Comparison of ENCODE assay signal across 15 mouse cellular contexts in the genomic region with DNA sequence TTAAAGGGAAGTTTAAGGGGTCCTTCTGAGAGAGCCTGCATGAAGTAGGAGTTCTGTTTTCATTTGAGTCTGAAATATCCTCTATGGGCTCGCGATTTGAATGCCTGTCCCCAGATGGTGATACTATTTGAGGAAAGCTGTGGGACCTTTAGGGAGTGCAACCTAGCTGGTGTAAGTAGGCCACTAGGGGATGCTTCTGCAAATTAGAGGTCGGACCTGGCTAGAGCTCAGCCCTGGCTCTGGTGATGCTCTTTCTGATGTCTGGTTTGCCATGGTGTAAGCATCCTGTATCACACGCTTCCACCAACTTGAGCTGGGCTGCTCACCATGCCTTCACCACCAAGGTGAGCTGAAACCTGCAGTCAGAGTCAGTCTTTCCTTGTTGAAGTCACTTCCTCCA.
DNase-seq lines count a peak whose midpoint lies in the region; ATAC-seq and TF ChIP-seq lines count a peak whose summit lies in the region.
"Had no signal": no experiment of that assay in that cellular context is flagged by ENCODE, and none has a peak within 500 bp of the region (broad histone marks: within the 10 kb centered on the region; RNA-seq: fewer than 3 reads in every experiment).

No protein-coding gene starts in this region.

- WGBS in forebrain, postnatal 0 days = 83% methylated on average over 4 of the region's 4 CpGs

- DNase-seq in frontal cortex, postnatal 25 days (ENCODE audit: low spot score in 2 of 2) = no peak
- peak; percentile 45 for DNase-seq in cerebellum, adult 8-10 months
- DNase-seq in cerebellum, postnatal 25 days = peak; percentile 50 to 51
- DNase-seq in urinary bladder, postnatal 25 days (ENCODE audit: low spot score) = no peak
- DNase-seq in forebrain, postnatal 0 days = no peak
- DNase-seq in gastrocnemius, postnatal 10 days = no peak
- DNase-seq: heart, adult 18-20 months; kidney, adult 11 months had no signal

- peak; percentile 20; the same call in 1 of the 2 replicates for ATAC-seq in frontal cortex, adult (ENCODE audit: low TSS enrichment)
- no peak for ATAC-seq in forebrain, postnatal 0 days
- ATAC-seq: forebrain, embryonic 16.5 days; inflammation-experienced regulatory T-cells, adult 6 months had no signal

- no peaks in the 10 kb centered on the region for H3K36me3 ChIP-seq in forebrain, postnatal 0 days (ENCODE audit: insufficient read depth)
- H3K36me3 ChIP-seq: embryonic facial prominence, embryonic 13.5 days; forebrain, embryonic 12.5 days; heart, embryonic 10.5 days; hindbrain, embryonic 12.5 days had no signal

- H3K4me2 ChIP-seq in forebrain, postnatal 0 days (ENCODE audit: low read depth) = no peak overlapping the region
- H3K4me2 ChIP-seq: embryonic facial prominence, embryonic 13.5 days; forebrain, embryonic 12.5 days; hindbrain, embryonic 12.5 days had no signal

- no peak overlapping the region for H3K9ac ChIP-seq in forebrain, postnatal 0 days
- H3K9ac ChIP-seq: embryonic facial prominence, embryonic 13.5 days; forebrain, embryonic 12.5 days; hindbrain, embryonic 12.5 days had no signal

- H3K4me3 ChIP-seq in forebrain, postnatal 0 days (ENCODE audit: low read depth, low read length) = no peak overlapping the region
- H3K4me3 ChIP-seq: embryonic facial prominence, embryonic 13.5 days; forebrain, embryonic 12.5 days; heart, embryonic 10.5 days; hindbrain, embryonic 12.5 days had no signal

- no peaks in the 10 kb centered on the region for H3K27me3 ChIP-seq in forebrain, postnatal 0 days (ENCODE audit: insufficient read depth, low read length)
- H3K27me3 ChIP-seq: embryonic facial prominence, embryonic 13.5 days; forebrain, embryonic 12.5 days; hindbrain, embryonic 12.5 days had no signal

- H3K4me1 ChIP-seq in forebrain, postnatal 0 days (ENCODE audit: insufficient read depth) = no peaks in the 10 kb centered on the region
- H3K4me1 ChIP-seq: embryonic facial prominence, embryonic 13.5 days; heart, embryonic 10.5 days; hindbrain, embryonic 12.5 days had no signal

- no peak overlapping the region for H3K27ac ChIP-seq in forebrain, postnatal 0 days (ENCODE audit: low read depth, low read length)
- H3K27ac ChIP-seq: embryonic facial prominence, embryonic 13.5 days; forebrain, embryonic 12.5 days; heart, embryonic 10.5 days; hindbrain, embryonic 12.5 days had no signal

- no peak for TF ChIP-seq CTCF in forebrain, postnatal 0 days (IDR thresholded peaks at IDR 0.05; ENCODE audit: low read depth)

- H3K9me3 ChIP-seq in forebrain, postnatal 0 days (ENCODE audit: low read length) = no peaks in the 10 kb centered on the region
- H3K9me3 ChIP-seq: embryonic facial prominence, embryonic 13.5 days; forebrain, embryonic 12.5 days; heart, embryonic 10.5 days; hindbrain, embryonic 12.5 days had no signal

Comparison
In these comparisons a context has a peak if more than half of its experiments do, and no peak if none do; other contexts are left out.
1. DNase-seq: peak in cerebellum, adult 8-10 months (single experiment) and cerebellum, postnatal 25 days (2 of 2); none in frontal cortex, postnatal 25 days (0 of 2), urinary bladder, postnatal 25 days (single experiment), forebrain, postnatal 0 days (single experiment) and gastrocnemius, postnatal 10 days (single experiment).